Mouse (Mus musculus): ENCODE measurements around the gene Catsper2. TPM values are rescaled to one million over a fixed set of nuclear protein-coding genes. Genes with fewer than 3 reads are reported as not detected.

Gene Catsper2
- polyA plus RNA-seq (2015; fragmentation: Nextera tagmentation; extraction: Ambion mirVana), result 3.2 and 4.4 TPM in 2 replicates

GRCm38 (mm10) chr2:121413387-121414042 lies at the start of gene Catsper2, which contains the start of gene Pdia3:
Gene Catsper2 (minus strand): TSS chr2:121413792.
Gene Pdia3 (plus strand): TSS chr2:121413775.

GRCm38 (mm10) chr2:121456692-121457642 lies 43.4 kb upstream of the Catsper2 start, which contains the start of gene Serinc4:
Gene Serinc4 (minus strand): TSS chr2:121456781.

DNA sequence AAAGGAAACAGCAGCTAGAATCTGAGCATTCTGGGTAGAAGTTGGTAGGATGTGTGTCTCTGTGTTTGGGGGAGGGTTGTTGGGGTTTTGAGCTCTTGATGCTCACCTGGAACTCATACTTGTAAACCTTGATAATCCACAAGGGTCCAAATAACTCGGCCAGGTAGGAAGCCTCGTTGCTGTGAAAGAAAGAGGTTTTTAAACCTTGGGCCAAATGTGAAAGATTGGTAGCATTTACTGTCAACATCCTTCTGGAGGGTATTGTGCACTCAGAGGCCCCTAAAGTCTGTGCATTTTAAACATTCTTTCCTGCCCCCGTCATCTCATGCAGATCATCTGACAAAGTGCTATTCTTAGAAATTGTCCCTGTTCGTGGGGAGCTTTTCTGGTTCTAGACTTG lies 39.4 kb upstream of the Catsper2 start, which contains the start of gene Hypk:
Hypk (plus strand) TSS at position 301 of the 400 bp plus-strand sequence.

DNA sequence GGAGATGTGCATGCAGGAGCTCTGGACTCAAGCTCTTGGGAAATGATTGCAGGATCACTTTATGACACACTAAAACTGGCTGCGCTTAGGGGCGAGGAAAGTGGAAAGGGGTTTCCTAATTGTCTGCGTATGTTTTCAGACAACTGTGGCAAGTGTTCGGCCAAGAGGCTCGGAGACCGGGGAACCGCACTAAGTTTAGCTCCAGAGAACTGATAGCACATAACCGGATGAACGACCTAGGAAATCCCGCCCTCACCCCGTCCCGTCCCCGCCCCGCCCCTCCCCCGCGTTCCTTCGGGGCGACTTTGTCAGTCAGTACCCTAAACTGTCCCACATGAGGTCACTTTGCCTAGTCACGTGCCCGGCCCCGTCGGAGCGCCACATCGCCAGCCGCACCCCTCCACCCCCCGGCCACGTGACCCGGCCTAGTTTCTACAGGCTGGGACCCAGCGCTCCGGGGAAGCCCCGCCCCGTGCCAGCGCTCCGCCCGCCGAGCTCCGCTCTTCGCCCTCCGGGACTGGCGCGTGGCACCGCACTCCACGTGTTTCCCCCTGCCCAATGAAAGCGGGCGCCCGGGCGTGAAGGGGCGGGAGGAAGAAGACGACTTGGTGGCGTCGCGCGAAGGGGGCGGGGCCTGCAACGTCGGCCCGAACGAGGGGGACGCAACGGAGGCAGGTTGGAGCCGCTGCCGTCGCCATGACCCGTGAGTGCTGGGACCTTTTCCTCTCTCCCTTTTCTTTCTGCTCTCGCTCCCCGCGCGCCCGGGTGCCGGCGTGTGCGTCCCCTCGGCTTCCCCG lies 35.3 kb upstream of the Catsper2 start, which contains the start of gene Serf2:
Serf2 (plus strand) TSS at position 457 of the 797 bp plus-strand sequence.

DNA sequence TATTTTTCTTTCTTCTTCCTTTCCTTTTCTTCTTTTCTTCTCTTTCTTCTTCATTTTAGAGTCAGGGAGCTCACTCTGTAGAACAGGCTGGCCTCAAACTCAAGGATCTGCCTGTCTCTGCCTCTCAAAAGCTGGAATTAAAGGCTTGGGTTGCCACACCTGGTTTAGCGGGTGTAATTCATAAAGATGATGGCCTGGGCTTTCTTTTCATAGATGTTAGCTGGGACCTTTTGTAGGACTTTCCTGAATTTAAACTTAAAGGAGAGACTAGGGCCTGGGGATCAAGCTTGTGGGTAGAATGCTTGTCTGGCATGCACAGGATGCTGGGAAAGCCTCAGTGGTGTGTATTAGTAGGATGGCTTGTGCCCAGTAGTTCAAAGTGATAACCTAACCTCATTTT lies 30.6 kb upstream of the Catsper2 start, which contains the start of gene Ell3:
Ell3 (minus strand) TSS at position 101 of the 400 bp plus-strand sequence.

DNA sequence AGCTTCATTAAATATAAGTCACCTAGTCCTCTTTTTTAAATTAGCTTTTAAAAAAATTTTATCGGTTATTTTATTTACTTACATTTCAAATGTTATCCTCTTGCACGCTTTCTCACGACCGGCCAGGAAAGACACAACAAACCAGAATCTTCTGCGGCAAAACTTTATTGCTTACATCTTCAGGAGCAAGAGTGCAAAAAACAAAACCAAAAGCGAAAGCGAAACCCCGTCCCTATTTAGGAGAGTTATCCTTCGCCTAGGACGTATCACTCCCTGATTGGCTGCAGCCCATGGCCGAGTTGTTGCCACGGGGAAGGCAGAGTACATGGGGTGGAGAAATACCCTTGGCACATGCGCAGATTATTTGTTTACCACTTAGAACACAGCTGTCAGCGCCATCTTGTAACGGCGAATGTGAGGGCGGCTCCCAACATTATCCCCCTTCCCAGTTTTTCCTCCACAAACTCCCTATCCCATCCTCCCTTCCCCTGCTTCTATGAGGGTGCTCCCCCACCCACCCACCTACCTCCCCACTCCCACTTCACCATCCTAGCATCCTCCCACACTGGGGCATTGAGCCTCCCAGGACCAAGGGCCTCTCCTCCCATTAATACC lies 26.5 kb downstream of the Catsper2 start, which contains the start of gene Strc:
Strc (minus strand) TSS at position 208 of the 615 bp plus-strand sequence.

GRCm38 (mm10) chr2:121357494-121357893 lies 56.1 kb downstream of the Catsper2 start, which contains the start of gene Ckmt1:
Gene Ckmt1 (plus strand): TSS chr2:121357714.

GRCm38 (mm10) chr2:121354820-121355592 lies 58.6 kb downstream of the Catsper2 start, which contains the start of gene Ppip5k1:
Gene Ppip5k1 (minus strand): TSS chr2:121355396.

Small RNA genes within 50 kb of the gene (microRNA-seq; reads per million reads assigned to microRNA genes)
- gene Gm22953, result 0 to 0.21 reads per million in 2 experiments

Other genes with a start within 250 kb of the Catsper2 start
- gene Tubgcp4, start 243.1 kb downstream of the Catsper2 start, polyA plus RNA-seq (2015; fragmentation: Nextera tagmentation; extraction: Ambion mirVana), result 12.4 and 14.3 TPM in 2 replicates
- 3.9 TPM in 2 replicates for gene Zscan29, start 242.7 kb downstream of the Catsper2 start, polyA plus RNA-seq (2015; fragmentation: Nextera tagmentation; extraction: Ambion mirVana)
- 10.7 and 16.0 TPM in 2 replicates for gene Trp53bp1, start 142.4 kb downstream of the Catsper2 start, polyA plus RNA-seq (2015; fragmentation: Nextera tagmentation; extraction: Ambion mirVana)
- gene Map1a, start 124.2 kb downstream of the Catsper2 start, polyA plus RNA-seq (2015; fragmentation: Nextera tagmentation; extraction: Ambion mirVana), result 2.0 TPM in 2 replicates
- 7.0 and 8.7 TPM in 2 replicates for gene Ppip5k1, start 58.4 kb downstream of the Catsper2 start, polyA plus RNA-seq (2015; fragmentation: Nextera tagmentation; extraction: Ambion mirVana)
- gene Ckmt1, start 56.1 kb downstream of the Catsper2 start, polyA plus RNA-seq (2015; fragmentation: Nextera tagmentation; extraction: Ambion mirVana), result 2.0 TPM in 1 of 2 replicates, not detected in the other
- not detected in 2 replicates for gene Strc, start 26.6 kb downstream of the Catsper2 start, polyA plus RNA-seq (2015; fragmentation: Nextera tagmentation; extraction: Ambion mirVana)
- gene Pdia3, start within 50 bp of the Catsper2 start, polyA plus RNA-seq (2015; fragmentation: Nextera tagmentation; extraction: Ambion mirVana), result 166 and 212 TPM in 2 replicates
- 0.12 and 0.67 TPM in 2 replicates for gene Ell3, start 30.5 kb upstream of the Catsper2 start, polyA plus RNA-seq (2015; fragmentation: Nextera tagmentation; extraction: Ambion mirVana)
- gene Serf2, start 35.4 kb upstream of the Catsper2 start, polyA plus RNA-seq (2015; fragmentation: Nextera tagmentation; extraction: Ambion mirVana), result 562 and 617 TPM in 2 replicates
- gene Hypk, start 39.5 kb upstream of the Catsper2 start, polyA plus RNA-seq (2015; fragmentation: Nextera tagmentation; extraction: Ambion mirVana), result 89.7 and 91.1 TPM in 2 replicates
- not detected in 2 replicates for gene Serinc4, start 43.0 kb upstream of the Catsper2 start, polyA plus RNA-seq (2015; fragmentation: Nextera tagmentation; extraction: Ambion mirVana)
- gene Mfap1b, start 60.3 kb upstream of the Catsper2 start, polyA plus RNA-seq (2015; fragmentation: Nextera tagmentation; extraction: Ambion mirVana), result 36.7 and 41.5 TPM in 2 replicates
- gene Mfap1a, start 92.9 kb upstream of the Catsper2 start, polyA plus RNA-seq (2015; fragmentation: Nextera tagmentation; extraction: Ambion mirVana), result 15.6 and 17.9 TPM in 2 replicates
- 1.9 and 2.6 TPM in 2 replicates for gene Wdr76, start 92.9 kb upstream of the Catsper2 start, polyA plus RNA-seq (2015; fragmentation: Nextera tagmentation; extraction: Ambion mirVana)